Mouse (Mus musculus) spleen, adult 10 weeks (tissue): ENCODE measurements around the gene Sipa1. TPM values are rescaled to one million over a fixed set of nuclear protein-coding genes. Genes with fewer than 3 reads are reported as not detected.

Experiments used
- polyA plus RNA-seq: library from polyadenylated mRNA; stranded (reverse); fragments of 350-450 nt; fragmentation: Illumina TruSeq; extraction: RNeasy Lipid Tissue Mini Kit (QIAGEN cat#74804); gene quantifications from one replicate; pipeline ENCODE4 v1.2.3, GENCODE M21; 2015; ENCODE audit warnings: low replicate concordance; ENCODE audit not compliant: insufficient read depth

Gene Sipa1
- 103 TPM for polyA plus RNA-seq

GRCm38 (mm10) chr19:5662981-5663913, at the start of gene Sipa1:
Gene Sipa1 (minus strand): TSS chr19:5663707.

GRCm38 (mm10) chr19:5704163-5704800, 40.8 kb upstream of the Sipa1 start, which contains the start of gene Kcnk7:
Gene Kcnk7 (plus strand): TSS chr19:5704367.

GRCm38 (mm10) chr19:5688200-5689087, 24.9 kb upstream of the Sipa1 start, which contains the start of the genes Map3k11 and Pcnx3:
Gene Map3k11 (plus strand): TSS chr19:5688742.
Gene Pcnx3 (minus strand): TSS chr19:5688908.

DNA sequence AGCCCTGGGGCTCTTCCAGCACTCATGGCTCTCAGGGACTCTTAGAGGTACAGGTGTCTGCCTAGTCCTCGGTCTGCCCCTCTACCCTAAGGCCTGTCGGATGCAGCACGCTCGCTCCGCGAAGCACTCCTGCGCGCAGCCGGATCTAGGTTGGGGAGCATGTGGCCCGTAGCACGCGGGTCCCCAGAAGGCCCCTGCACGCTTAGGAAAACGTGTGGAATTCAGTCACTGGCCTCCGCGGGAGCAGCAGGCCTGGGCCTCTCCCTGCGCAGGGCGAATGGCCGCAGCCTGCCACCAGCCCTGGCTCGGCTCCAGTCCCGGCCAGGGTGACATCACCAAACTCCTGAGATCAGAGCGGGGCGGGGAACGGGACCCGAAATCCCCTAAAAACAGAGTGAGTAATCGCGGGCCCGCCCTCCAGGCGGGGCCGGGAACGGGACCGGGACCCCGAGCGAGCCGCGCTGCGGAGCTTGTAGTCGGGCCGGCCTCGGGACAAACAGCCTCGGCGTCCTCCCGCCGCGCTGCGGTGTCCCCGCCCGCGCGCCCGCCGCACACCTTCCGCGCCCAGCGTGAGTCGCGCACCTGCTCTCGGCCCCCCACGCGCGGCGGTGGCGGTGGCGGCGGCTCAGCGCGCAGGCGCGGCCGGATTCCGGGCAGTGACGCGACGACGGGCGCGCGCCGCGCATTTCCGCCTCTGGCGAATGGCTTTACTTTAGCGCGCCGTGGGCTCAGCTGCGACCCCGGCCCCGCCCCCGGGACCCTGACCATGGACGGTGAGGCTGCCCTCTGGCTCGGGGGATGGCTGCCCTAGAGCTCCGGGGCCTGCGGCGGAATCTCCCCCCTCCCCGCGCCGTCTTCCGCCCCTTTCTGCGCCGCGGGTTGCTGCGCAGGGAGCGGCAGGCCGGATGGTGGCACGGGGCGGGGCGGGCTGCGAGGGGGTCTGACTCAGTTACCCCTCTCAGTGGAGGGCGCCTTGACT, 26.1 kb downstream of the Sipa1 start, which contains the start of gene Rela:
Gene Rela (plus strand): TSS at position 415 of the 979 bp plus-strand sequence.

DNA sequence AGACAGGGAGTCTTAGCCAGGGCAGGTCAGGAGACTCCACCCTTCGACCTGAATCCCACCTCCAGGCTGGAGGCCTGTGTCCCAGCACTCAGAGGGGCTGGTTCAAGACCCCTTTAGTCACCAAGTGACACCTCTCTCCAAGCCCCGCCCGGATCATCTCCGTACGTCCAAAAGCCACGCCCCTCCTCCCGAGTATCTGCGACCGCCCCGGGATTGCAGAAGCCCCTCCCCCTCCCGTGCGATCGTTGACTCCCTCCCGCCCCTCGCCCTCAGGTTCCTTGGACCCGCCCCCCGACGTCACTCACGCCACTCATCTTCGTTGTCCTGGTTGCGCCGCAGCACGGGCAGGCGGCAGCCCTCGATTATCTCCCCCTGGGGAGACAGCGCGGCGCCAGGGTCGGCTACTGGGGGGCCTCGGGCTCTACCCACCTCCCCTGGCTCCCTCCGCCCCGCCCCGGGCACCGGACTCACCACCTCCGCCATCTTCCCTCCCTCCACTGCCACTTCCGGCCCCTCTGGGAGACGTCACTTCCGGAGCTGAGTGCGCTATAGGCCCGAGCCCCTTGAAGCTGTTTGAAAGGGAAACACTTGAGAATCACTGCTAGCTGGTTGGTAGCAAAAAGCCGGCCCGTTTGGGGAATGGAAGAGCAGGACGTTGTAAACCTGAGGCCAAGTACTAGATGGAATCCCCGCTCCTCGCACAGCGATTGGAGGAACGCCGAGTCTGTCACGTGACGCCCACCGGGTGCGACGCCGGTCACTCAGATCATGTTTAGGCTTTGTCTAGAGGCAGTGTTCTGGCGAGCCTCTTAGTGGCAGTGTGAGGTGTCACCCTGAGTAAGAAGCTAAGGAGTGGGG, 53.7 kb downstream of the Sipa1 start, which contains the start of gene Kat5:
Gene Kat5 (minus strand): TSS at position 691 of the 858 bp plus-strand sequence.

DNA sequence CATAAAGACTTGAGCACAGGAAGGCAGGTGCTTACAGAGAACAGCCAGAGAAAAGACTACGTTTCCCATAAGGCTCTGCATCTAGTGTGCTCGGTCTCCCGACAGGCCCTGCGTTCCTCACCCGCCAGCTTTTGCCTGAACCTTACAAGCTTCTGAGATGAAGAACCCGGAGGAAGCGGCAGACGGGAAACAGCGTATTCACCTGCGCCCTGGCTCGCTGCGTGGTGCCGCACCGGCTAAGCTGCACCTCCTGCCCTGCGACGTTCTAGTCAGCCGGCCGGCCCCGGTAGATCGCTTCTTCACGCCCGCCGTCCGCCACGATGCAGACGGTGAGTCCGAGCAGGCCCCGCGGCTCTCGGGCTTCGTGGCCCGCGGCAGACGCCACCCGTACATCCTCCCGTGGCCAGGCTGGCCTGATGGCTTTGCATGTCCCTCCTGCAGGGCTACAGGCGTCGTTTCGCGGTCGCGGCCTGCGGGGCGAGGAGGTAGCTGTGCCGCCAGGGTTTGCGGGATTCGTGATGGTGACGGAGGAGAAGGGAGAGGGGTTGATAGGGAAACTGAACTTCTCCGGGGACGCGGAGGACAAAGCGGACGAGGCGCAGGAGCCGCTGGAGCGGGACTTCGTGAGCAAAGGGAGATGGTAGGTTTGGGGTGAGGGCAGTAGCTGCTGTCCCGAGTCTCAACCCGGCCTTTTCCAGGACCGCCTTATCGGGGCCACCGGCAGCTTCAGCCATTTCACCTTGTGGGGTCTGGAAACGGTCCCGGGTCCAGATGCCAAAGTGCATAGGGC, 61.6 kb downstream of the Sipa1 start, which contains the start of gene Rnaseh2c:
Gene Rnaseh2c (plus strand): TSS at position 122 of the 790 bp plus-strand sequence.

Other genes starting within 250 kb of the Sipa1 start
- gene Drap1, start 238.7 kb downstream of the Sipa1 start, polyA plus RNA-seq, result 91.5 TPM
- gene AI837181, start 238.6 kb downstream of the Sipa1 start, polyA plus RNA-seq, result 13.6 TPM
- not detected for gene Fosl1, start 216.2 kb downstream of the Sipa1 start, polyA plus RNA-seq
- gene Ccdc85b, start 205.8 kb downstream of the Sipa1 start, polyA plus RNA-seq, result 1.9 TPM
- 48.7 TPM for gene Fibp, start 203.1 kb downstream of the Sipa1 start, polyA plus RNA-seq
- gene Ctsw, start 195.2 kb downstream of the Sipa1 start, polyA plus RNA-seq, result 42.6 TPM
- gene Efemp2, start 189.8 kb downstream of the Sipa1 start, polyA plus RNA-seq, result 4.0 TPM
- 11.7 TPM for gene Mus81, start 175.3 kb downstream of the Sipa1 start, polyA plus RNA-seq
- 1,502 TPM for gene Cfl1, start 173.3 kb downstream of the Sipa1 start, polyA plus RNA-seq
- 2.5 TPM for gene 1700020D05Rik, start 159.9 kb downstream of the Sipa1 start, polyA plus RNA-seq
- gene Snx32, start 153.2 kb downstream of the Sipa1 start, polyA plus RNA-seq, result 11.0 TPM
- gene Ovol1, start 103.1 kb downstream of the Sipa1 start, polyA plus RNA-seq, result not detected
- gene Ap5b1, start 95.7 kb downstream of the Sipa1 start, polyA plus RNA-seq, result 1.7 TPM
- gene Rnaseh2c, start 61.8 kb downstream of the Sipa1 start, polyA plus RNA-seq, result 23.7 TPM
- 44.8 TPM for gene Kat5, start 53.5 kb downstream of the Sipa1 start, polyA plus RNA-seq
- 29.6 TPM for gene Rela, start 26.2 kb downstream of the Sipa1 start, polyA plus RNA-seq
- gene Map3k11, start 25.0 kb upstream of the Sipa1 start, polyA plus RNA-seq, result 12.7 TPM
- 25.8 TPM for gene Pcnx3, start 25.2 kb upstream of the Sipa1 start, polyA plus RNA-seq
- gene Kcnk7, start 40.7 kb upstream of the Sipa1 start, polyA plus RNA-seq, result not detected
- gene Ehbp1l1, start 62.6 kb upstream of the Sipa1 start, polyA plus RNA-seq, result 29.0 TPM
- gene Fam89b, start 65.9 kb upstream of the Sipa1 start, polyA plus RNA-seq, result 8.4 TPM
- 9.0 TPM for gene Ltbp3, start 77.2 kb upstream of the Sipa1 start, polyA plus RNA-seq
- 17.1 TPM for gene Scyl1, start 107.7 kb upstream of the Sipa1 start, polyA plus RNA-seq
- 18.0 TPM for gene Frmd8, start 211.6 kb upstream of the Sipa1 start, polyA plus RNA-seq
- 35.5 TPM for gene Slc25a45, start 214.1 kb upstream of the Sipa1 start, polyA plus RNA-seq
- 0.84 TPM for gene Tigd3, start 230.4 kb upstream of the Sipa1 start, polyA plus RNA-seq
- gene Dpf2, start 249.3 kb upstream of the Sipa1 start, polyA plus RNA-seq, result 103 TPM